Mouse (Mus musculus) liver, postnatal 0 days (tissue): Measurements from ENCODE around the gene Eif2b3. TPM values are rescaled to one million over a fixed set of nuclear protein-coding genes. Genes with fewer than 3 reads are reported as not detected.

Experiments used
- ATAC-seq: fragments of 200-750 bp; cut with Nextera tagmentation; 2 replicates; pipeline ENCODE4 v1.8.0; 2017; ENCODE audit warnings: mild to moderate bottlenecking, moderate library complexity
- DNase-seq: peaks from one replicate; pipeline ENCODE4 v3.0.0-alpha.2; 2016
- H3K27ac ChIP-seq: fragments of 300-500 bp; sonication (generic); 2 replicates; pipeline ENCODE4 v1.5.1; 2014; ENCODE audit warnings: antibody characterized with exemption, moderate library complexity, mild to moderate bottlenecking, low read depth
- H3K27me3 ChIP-seq: fragments of 300-500 bp; sonication (generic); 2 replicates; pipeline ENCODE4 v1.6.1; 2014; ENCODE audit warnings: low read length, control low read depth, mixed read lengths; ENCODE audit not compliant: insufficient read depth
- H3K36me3 ChIP-seq: fragments of 300-500 bp; sonication (generic); replicated peaks from 2 replicates; pipeline ENCODE4 v1.6.1; 2014; ENCODE audit warnings: mild to moderate bottlenecking, control low read depth, low read length, moderate library complexity, mixed read lengths; ENCODE audit not compliant: insufficient read depth
- H3K4me1 ChIP-seq: fragments of 300-500 bp; sonication (generic); 2 replicates; pipeline ENCODE4 v1.6.1; 2014; ENCODE audit warnings: antibody characterized with exemption, mild to moderate bottlenecking, control low read depth; ENCODE audit not compliant: insufficient read depth
- H3K4me2 ChIP-seq: fragments of 300-500 bp; sonication (generic); 2 replicates; pipeline ENCODE4 v1.6.1; 2014; ENCODE audit warnings: low read depth, mild to moderate bottlenecking, low read length, moderate library complexity, mixed read lengths
- H3K4me3 ChIP-seq: fragments of 300-500 bp; sonication (generic); 2 replicates; pipeline ENCODE4 v1.5.1; 2014; ENCODE audit warnings: low read depth, low read length
- H3K9ac ChIP-seq: fragments of 300-500 bp; sonication (generic); replicated peaks from 2 replicates; pipeline ENCODE4 v1.6.1; 2014; ENCODE audit warnings: mild to moderate bottlenecking, moderate library complexity
- H3K9me3 ChIP-seq: fragments of 300-500 bp; sonication (generic); 2 replicates; pipeline ENCODE4 v1.6.1; 2016; ENCODE audit warnings: mild to moderate bottlenecking, control low read depth, low read length, mixed read lengths
- CTCF ChIP-seq: sonication (generic); IDR thresholded peaks from 2 replicates; pipeline ENCODE4 v1.5.1; 2016; ENCODE audit warnings: antibody characterized with exemption, low read depth
- EP300 ChIP-seq: IDR thresholded peaks from 2 replicates; pipeline ENCODE4 v1.6.1; 2016; ENCODE audit warnings: antibody characterized with exemption, low read depth, mild to moderate bottlenecking
- WGBS: fragments of 180-500 bp; shearing (Covaris S2); extraction: QIAGEN DNeasy Blood & Tissue Kit; methylation state at CpG from one replicate; pipeline ENCODE4 v1.1.7; 2014; ENCODE audit not compliant: insufficient replicate concordance; 5-methylcytosine and 5-hydroxymethylcytosine counted together
- polyA plus RNA-seq: library from polyadenylated mRNA; unstranded; fragments of >200 nt; fragmentation: Nextera tagmentation; extraction: Ambion mirVana; gene quantifications from 2 replicates; pipeline ENCODE4 v1.2.1, GENCODE M21; 2015

Gene Eif2b3
- polyA plus RNA-seq, 1 experiment from 2014 or later, result 18.5 TPM

- H3K27ac ChIP-seq, result no peak overlapping the region
- no peaks in the 10 kb centered on the region for H3K27me3 ChIP-seq
- ATAC-seq (no peak), DNase-seq (no peak)
- no peak for TF ChIP-seq CTCF
- no peak for TF ChIP-seq EP300
- H3K9ac ChIP-seq, result no peak overlapping the region
- no peak overlapping the region for H3K4me2 ChIP-seq
- H3K9me3 ChIP-seq, result no peaks in the 10 kb centered on the region
- H3K4me1 ChIP-seq, result no peaks in the 10 kb centered on the region
- peaks cover 32% of the 10 kb centered on the region for H3K36me3 ChIP-seq
- 88% methylated on average over 1 of the region's 1 CpGs for WGBS
- no peak overlapping the region for H3K4me3 ChIP-seq
Measured at GRCm38 (mm10) chr4:117069647-117070046, 50.4 kb downstream of the Eif2b3 start.

GRCm38 (mm10) chr4:117070624-117071023 lies 51.4 kb downstream of the Eif2b3 start:
- WGBS, result 41% methylated on average over 4 of the region's 4 CpGs
- Histone ChIP-seq H3K9me3 (no peaks in the 10 kb centered on the region), H3K4me1 (no peaks in the 10 kb centered on the region), H3K4me2 (no peak overlapping the region), H3K9ac (no peak overlapping the region), H3K36me3 (peaks cover 33% of the 10 kb centered on the region), H3K4me3 (no peak overlapping the region), H3K27me3 (no peaks in the 10 kb centered on the region), H3K27ac (no peak overlapping the region)
- no peak for ATAC-seq
- no peak for TF ChIP-seq EP300
- no peak for DNase-seq

- H3K4me1 ChIP-seq, result no peaks in the 10 kb centered on the region
- no peak overlapping the region for H3K27ac ChIP-seq
- H3K4me3 ChIP-seq, result no peak overlapping the region
- ATAC-seq, result no peak
- H3K9ac ChIP-seq, result no peak overlapping the region
- H3K27me3 ChIP-seq, result no peaks in the 10 kb centered on the region
- peaks cover 30% of the 10 kb centered on the region for H3K36me3 ChIP-seq
- DNase-seq, result no peak
- TF ChIP-seq EP300, result no peak
- TF ChIP-seq CTCF, result no peak
- WGBS, result 86% methylated on average over 5 of the region's 5 CpGs
- no peak overlapping the region for H3K4me2 ChIP-seq
- H3K9me3 ChIP-seq, result no peaks in the 10 kb centered on the region
Measured at GRCm38 (mm10) chr4:117071183-117071582, 52.0 kb downstream of the Eif2b3 start.

- 76% methylated on average over 7 of the region's 7 CpGs for WGBS
- no peak overlapping the region for H3K27ac ChIP-seq
- no peak overlapping the region for H3K4me2 ChIP-seq
- peaks cover 5% of the 10 kb centered on the region; the same call in 1 of the 2 replicates for H3K36me3 ChIP-seq
- no peaks in the 10 kb centered on the region; the same call in 1 of the 2 replicates for H3K4me1 ChIP-seq
- no peak overlapping the region for H3K4me3 ChIP-seq
- H3K9me3 ChIP-seq, result no peaks in the 10 kb centered on the region
- no peak overlapping the region for H3K9ac ChIP-seq
- peak; percentile 68 for TF ChIP-seq EP300
- no peak for TF ChIP-seq CTCF
- ATAC-seq (0 out of 2 replicates have a peak, but pooled peaks have one; percentile 23), DNase-seq (no peak)
- H3K27me3 ChIP-seq, result no peaks in the 10 kb centered on the region
Measured at GRCm38 (mm10) chr4:117087948-117088640, 68.9 kb downstream of the Eif2b3 start.

- H3K27ac ChIP-seq, result no peak overlapping the region
- ATAC-seq (peak; percentile 68), DNase-seq (no peak)
- TF ChIP-seq EP300 (peak; percentile 51; the same call in 1 of the 2 replicates), CTCF (no peak)
- H3K4me1 ChIP-seq, result peaks cover 2% of the 10 kb centered on the region
- WGBS, result 49% methylated on average over 7 of the region's 7 CpGs
- H3K9me3 ChIP-seq, result no peaks in the 10 kb centered on the region
- peaks cover 5% of the 10 kb centered on the region; the same call in 1 of the 2 replicates for H3K36me3 ChIP-seq
- H3K4me3 ChIP-seq, result no peak overlapping the region
- no peak overlapping the region for H3K4me2 ChIP-seq
- no peak overlapping the region for H3K9ac ChIP-seq
- H3K27me3 ChIP-seq, result peaks cover under 1% of the 10 kb centered on the region; the same call in 1 of the 2 replicates
Measured at GRCm38 (mm10) chr4:117090586-117090985, 71.4 kb downstream of the Eif2b3 start.

- Histone ChIP-seq H3K9ac (no peak overlapping the region), H3K9me3 (no peaks in the 10 kb centered on the region), H3K4me3 (no peak overlapping the region), H3K4me1 (peaks cover 20% of the 10 kb centered on the region), H3K27me3 (peaks cover 13% of the 10 kb centered on the region), H3K27ac (no peak overlapping the region), H3K4me2 (no peak overlapping the region), H3K36me3 (no peaks in the 10 kb centered on the region)
- WGBS, result 63% methylated on average over 3 of the region's 3 CpGs
- no peak for DNase-seq
- no peak for TF ChIP-seq EP300
- no peak for TF ChIP-seq CTCF
- peak; percentile 67 for ATAC-seq
Measured at GRCm38 (mm10) chr4:117094626-117095361, 75.6 kb downstream of the Eif2b3 start.
